Mouse (Mus musculus): ENCODE data around the gene Ankrd54.
"Not testable (repeated sequence)": the region's sequence is repeated elsewhere in the genome, so short reads cannot be mapped to it uniquely, and the experiment has no call there.

Gene Ankrd54

GRCm38 (mm10) chr15:79007836-79008235, 54.9 kb downstream of the Ankrd54 start:
- DNase-seq: not testable (repeated sequence)

GRCm38 (mm10) chr15:79007059-79007458, 55.6 kb downstream of the Ankrd54 start:
- no peak for DNase-seq

GRCm38 (mm10) chr15:79006638-79007037, 56.1 kb downstream of the Ankrd54 start:
- no peak for DNase-seq

GRCm38 (mm10) chr15:79005581-79005980, 57.1 kb downstream of the Ankrd54 start:
- DNase-seq: no peak
